25 mouse cellular contexts compared by ENCODE assay signal in genomic region chr2:79421696-79422095, GRCm38 (mm10). TPM values are rescaled to one million over a fixed set of nuclear protein-coding genes. Genes with fewer than 3 reads are reported as not detected.
DNase-seq lines count a peak whose midpoint lies in the region; ATAC-seq and TF ChIP-seq lines count a peak whose summit lies in the region.
"Had no signal": no experiment of that assay in that cellular context is flagged by ENCODE, and none has a peak within 500 bp of the region (broad histone marks: within the 10 kb centered on the region; RNA-seq: fewer than 3 reads in every experiment).

No protein-coding gene starts in this region.

- peak; percentile 24 for DNase-seq in CH12.LX (ENCODE audit: extremely low read depth)
- peak; percentile 42 for DNase-seq in embryonic facial prominence, embryonic 10.5 days (ENCODE audit: low spot score)
- DNase-seq in mesoderm, embryonic 11.5 days (ENCODE audit: low read depth, low spot score) = peak; percentile 44
- no peak for DNase-seq in spleen, postnatal 14 days (ENCODE audit: low spot score in 2 of 2)
- no peak for DNase-seq in layer of hippocampus, postnatal 25 days (ENCODE audit: extremely low spot score in 1 of 2, low spot score in 1 of 2)
- DNase-seq: adrenal gland, postnatal 14 days; cerebellum, adult 11 months; cerebellum, postnatal 10 days; gastrocnemius, postnatal 10 days; heart, adult 18-20 months; lung, adult 2 months; lung, postnatal 4 days had no signal

- no peak overlapping the region for H3K9ac ChIP-seq in forebrain, embryonic 12.5 days
- H3K9ac ChIP-seq in forebrain, embryonic 15.5 days (replicated peaks) = no peak overlapping the region
- H3K9ac ChIP-seq in CH12.LX (ENCODE audit: insufficient read depth, low read depth) = no peak overlapping the region
- H3K9ac ChIP-seq: limb, embryonic 12.5 days; liver, embryonic 12.5 days; midbrain, embryonic 13.5 days; neural tube, embryonic 15.5 days had no signal

- H3K27me3 ChIP-seq in forebrain, embryonic 12.5 days = peaks cover 3% of the 10 kb centered on the region
- no peaks in the 10 kb centered on the region for H3K27me3 ChIP-seq in forebrain, embryonic 15.5 days
- no peaks in the 10 kb centered on the region for H3K27me3 ChIP-seq in CH12.LX (replicated peaks)
- H3K27me3 ChIP-seq in embryonic facial prominence, embryonic 10.5 days (replicated peaks; ENCODE audit: low read depth, poor library complexity, severe bottlenecking) = peaks cover 21% of the 10 kb centered on the region
- H3K27me3 ChIP-seq: limb, embryonic 12.5 days; liver, embryonic 12.5 days; neural tube, embryonic 15.5 days had no signal

- dilution Hi-C loops in CH12.LX (cut with MboI; ENCODE audit: extremely low pct_ligation_motif_present, extremely low pct_unique_long_range_greater_than_20kb, low sequenced_read_pairs) = no loop called here

- peaks cover 8% of the 10 kb centered on the region for H3K4me1 ChIP-seq in forebrain, embryonic 12.5 days
- no peaks in the 10 kb centered on the region for H3K4me1 ChIP-seq in forebrain, embryonic 15.5 days
- peaks cover 0 to 5% of the 10 kb centered on the region in 2 experiments; a peak in 2 of 4 replicates for H3K4me1 ChIP-seq in CH12.LX (ENCODE audit: control insufficient read depth in 1 of 2, insufficient read depth in 2 of 2)
- H3K4me1 ChIP-seq in embryonic facial prominence, embryonic 10.5 days = peaks cover 19% of the 10 kb centered on the region
- H3K4me1 ChIP-seq: limb, embryonic 12.5 days; liver, embryonic 12.5 days; neural tube, embryonic 15.5 days had no signal

- H3K4me2 ChIP-seq in forebrain, embryonic 12.5 days = no peak overlapping the region
- no peak overlapping the region for H3K4me2 ChIP-seq in forebrain, embryonic 15.5 days (replicated peaks)
- no peak overlapping the region for H3K4me2 ChIP-seq in CH12.LX (ENCODE audit: insufficient read depth, low read depth, poor library complexity, severe bottlenecking)
- H3K4me2 ChIP-seq: limb, embryonic 12.5 days; liver, embryonic 12.5 days; midbrain, embryonic 13.5 days; neural tube, embryonic 15.5 days had no signal

- TF ChIP-seq RAD21 in CH12.LX (IDR thresholded peaks at IDR 0.05; ENCODE audit: low read depth, low read length) = no peak

- H3K36me3 ChIP-seq in forebrain, embryonic 12.5 days (replicated peaks) = no peaks in the 10 kb centered on the region
- H3K36me3 ChIP-seq in forebrain, embryonic 15.5 days = no peaks in the 10 kb centered on the region
- H3K36me3 ChIP-seq in CH12.LX (replicated peaks in 1 of 2; ENCODE audit: control insufficient read depth in 1 of 2, insufficient read depth in 1 of 2, low read length in 1 of 2) = no peaks in the 10 kb centered on the region
- no peaks in the 10 kb centered on the region for H3K36me3 ChIP-seq in embryonic facial prominence, embryonic 10.5 days (replicated peaks)
- H3K36me3 ChIP-seq: G1E; limb, embryonic 12.5 days; liver, embryonic 12.5 days; midbrain, embryonic 13.5 days; neural tube, embryonic 15.5 days had no signal

- TF ChIP-seq EP300 in CH12.LX (IDR thresholded peaks at IDR 0.05; ENCODE audit: low read length) = no peak

- peak; percentile 69; the same call in 1 of the 2 replicates for ATAC-seq in forebrain, embryonic 12.5 days (ENCODE audit: low FRiP score)
- ATAC-seq in forebrain, embryonic 15.5 days (replicated peaks) = no peak
- ATAC-seq: activated CD4-positive, CD25-positive, alpha-beta regulatory T cell, adult 4 months; CD4-positive, CD25-positive, alpha-beta regulatory T cell, adult 4 months; intestine, postnatal 0 days; liver, embryonic 12.5 days; midbrain, embryonic 13.5 days had no signal

- no peaks in the 10 kb centered on the region for H3K9me3 ChIP-seq in forebrain, embryonic 12.5 days
- no peaks in the 10 kb centered on the region for H3K9me3 ChIP-seq in forebrain, embryonic 15.5 days
- no peaks in the 10 kb centered on the region for H3K9me3 ChIP-seq in CH12.LX (replicated peaks; ENCODE audit: low read length)
- no peaks in the 10 kb centered on the region for H3K9me3 ChIP-seq in embryonic facial prominence, embryonic 10.5 days
- H3K9me3 ChIP-seq: G1E; limb, embryonic 12.5 days; liver, embryonic 12.5 days; midbrain, embryonic 13.5 days; neural tube, embryonic 15.5 days had no signal

- WGBS in forebrain, embryonic 12.5 days = 31% methylated on average over 6 of the region's 6 CpGs
- 39% methylated on average over 6 of the region's 6 CpGs for WGBS in forebrain, embryonic 15.5 days
- WGBS in embryonic facial prominence, embryonic 10.5 days = 18% methylated on average over 6 of the region's 6 CpGs

- TF ChIP-seq POLR2A in CH12.LX (IDR thresholded peaks at IDR 0.05; ENCODE audit: low read depth, low read length) = no peak

- H3K27ac ChIP-seq in forebrain, embryonic 12.5 days = no peak overlapping the region
- no peak overlapping the region for H3K27ac ChIP-seq in forebrain, embryonic 15.5 days (replicated peaks)
- no peak overlapping the region for H3K27ac ChIP-seq in CH12.LX (ENCODE audit: insufficient read depth, low read depth)
- no peak overlapping the region for H3K27ac ChIP-seq in embryonic facial prominence, embryonic 10.5 days (replicated peaks)
- H3K27ac ChIP-seq: limb, embryonic 12.5 days; liver, embryonic 12.5 days; midbrain, embryonic 13.5 days; neural tube, embryonic 15.5 days had no signal

- no peak overlapping the region for H3K4me3 ChIP-seq in forebrain, embryonic 12.5 days (replicated peaks)
- H3K4me3 ChIP-seq in forebrain, embryonic 15.5 days = no peak overlapping the region
- H3K4me3 ChIP-seq in CH12.LX (replicated peaks in 1 of 3; ENCODE audit: low read depth in 2 of 3, low read length in 2 of 3, poor library complexity in 1 of 3) = no peak overlapping the region
- H3K4me3 ChIP-seq in embryonic facial prominence, embryonic 10.5 days = no peak overlapping the region
- H3K4me3 ChIP-seq: limb, embryonic 12.5 days; liver, embryonic 12.5 days; midbrain, embryonic 13.5 days; neural tube, embryonic 15.5 days had no signal

- in situ Hi-C loops in CH12.LX (cut with MboI; ENCODE audit: low pct_ligation_motif_present, low pct_unique_long_range_greater_than_20kb, low sequenced_read_pairs) = no loop called here

- TF ChIP-seq CTCF in CH12.LX (conservative IDR thresholded peaks at IDR 0.05 in 1 of 2, IDR thresholded peaks at IDR 0.05 in 1 of 2; ENCODE audit: low read depth in 2 of 2, low read length in 2 of 2) = no peak

- no peaks in the 10 kb centered on the region for H3K79me2 ChIP-seq in CH12.LX (replicated peaks; ENCODE audit: control insufficient read depth, extremely low read depth, insufficient read depth, poor library complexity, severe bottlenecking)

TF ChIP-seq in CH12.LX, 34 proteins besides CTCF, POLR2A, EP300 and RAD21:
- no peak for TF ChIP-seq BHLHE40 (IDR thresholded peaks at IDR 0.05; ENCODE audit: low read depth, low read length)
- TF ChIP-seq ZMIZ1 (IDR thresholded peaks at IDR 0.05; ENCODE audit: low read depth, low read length) = no peak
- no peak for TF ChIP-seq CHD2 (IDR thresholded peaks at IDR 0.05; ENCODE audit: low read length)
- no peak for TF ChIP-seq MAFK (IDR thresholded peaks at IDR 0.05; ENCODE audit: insufficient replicate concordance, low read length)
- TF ChIP-seq UBTF (IDR thresholded peaks at IDR 0.05; ENCODE audit: low read depth, low read length) = no peak
- TF ChIP-seq ZC3H11A (IDR thresholded peaks at IDR 0.05; ENCODE audit: low read depth, low read length) = no peak
- TF ChIP-seq USF1 (IDR thresholded peaks at IDR 0.05; ENCODE audit: low read depth, low read length) = no peak
- no peak for TF ChIP-seq ZKSCAN1 (IDR thresholded peaks at IDR 0.05; ENCODE audit: borderline replicate concordance, low read depth, low read length)
- no peak for TF ChIP-seq E2F4 (IDR thresholded peaks at IDR 0.05; ENCODE audit: insufficient replicate concordance, low read depth, low read length)
- no peak for TF ChIP-seq ZNF384 (IDR thresholded peaks at IDR 0.05; ENCODE audit: low read depth, low read length)
- TF ChIP-seq MYC (IDR thresholded peaks at IDR 0.05; ENCODE audit: low read depth, low read length) = no peak
- no peak for TF ChIP-seq IRF4 (IDR thresholded peaks at IDR 0.05; ENCODE audit: low read depth, low read length)
- TF ChIP-seq MXI1 (IDR thresholded peaks at IDR 0.05; ENCODE audit: low read depth, low read length) = no peak
- no peak for TF ChIP-seq CHD1 (IDR thresholded peaks at IDR 0.05; ENCODE audit: low read depth, low read length)
- TF ChIP-seq PAX5 (IDR thresholded peaks at IDR 0.05; ENCODE audit: low read length) = no peak
- no peak for TF ChIP-seq KAT2A (IDR thresholded peaks at IDR 0.05; ENCODE audit: insufficient replicate concordance, low read length)
- no peak for TF ChIP-seq MEF2A (IDR thresholded peaks at IDR 0.05; ENCODE audit: borderline replicate concordance, low read depth, low read length)
- no peak for TF ChIP-seq SIN3A (IDR thresholded peaks at IDR 0.05; ENCODE audit: low read length)
- TF ChIP-seq JUN (IDR thresholded peaks at IDR 0.05; ENCODE audit: insufficient read depth, low read depth, low read length) = no peak

RNA-seq across cellular contexts. Expression of gene Neurod1, which starts 34.9 kb away (rescaled TPM):
- polyA plus RNA-seq in forebrain, embryonic 12.5 days (2016; fragmentation: Nextera tagmentation; extraction: Ambion mirVana) = 44.3 and 46.8 TPM in 2 replicates
- 72.5 and 78.1 TPM in 2 replicates for polyA plus RNA-seq in forebrain, embryonic 15.5 days (2015; fragmentation: Nextera tagmentation; extraction: Ambion mirVana)
- total RNA-seq in CH12.LX (2012; rRNA removed) (not detected in 2 replicates), CH12.LX (2014; rRNA removed) (not detected in 2 replicates)
- polyA plus RNA-seq in CH12.LX (2012; ENCODE audit: insufficient read length, low read depth) = not detected in 2 replicates
- 25.1 and 28.7 TPM in 2 replicates for polyA plus RNA-seq in embryonic facial prominence, embryonic 10.5 days (2016; fragmentation: Nextera tagmentation; extraction: Ambion mirVana)
- 10 to 100 TPM; 32.8 to 40.4 TPM for total RNA-seq in layer of hippocampus, postnatal 25 days (2021)
- total RNA-seq: adrenal gland, postnatal 14 days; gastrocnemius, postnatal 10 days; heart, adult 18-20 months; hematopoietic stem cell, adult 5-6 weeks had no signal
- polyA plus RNA-seq: activated CD4-positive, CD25-positive, alpha-beta regulatory T cell, adult 4 months; CD4-positive, CD25-positive, alpha-beta regulatory T cell, adult 4 months; G1E; heart, embryonic 14.5 days; kidney, embryonic 16.5 days; liver, embryonic 12.5 days; lung, adult 2 months had no signal

RNA-seq across cellular contexts. Expression of gene Cerkl, which starts 34.9 kb away (rescaled TPM):
- 1.5 and 2.4 TPM in 2 replicates for polyA plus RNA-seq in forebrain, embryonic 12.5 days (2016; fragmentation: Nextera tagmentation; extraction: Ambion mirVana)
- 1.4 and 1.7 TPM in 2 replicates for polyA plus RNA-seq in forebrain, embryonic 15.5 days (2015; fragmentation: Nextera tagmentation; extraction: Ambion mirVana)
- total RNA-seq in CH12.LX (2012; rRNA removed) = 16.6 and 19.6 TPM in 2 replicates
- total RNA-seq in CH12.LX (2014; rRNA removed) = 10.9 and 12.2 TPM in 2 replicates
- 15.6 and 18.1 TPM in 2 replicates for polyA plus RNA-seq in CH12.LX (2012; ENCODE audit: insufficient read length, low read depth)
- polyA plus RNA-seq in embryonic facial prominence, embryonic 10.5 days (2016; fragmentation: Nextera tagmentation; extraction: Ambion mirVana) = 4.5 and 5.2 TPM in 2 replicates
- 1 to 10 TPM; 5.4 to 5.7 TPM for total RNA-seq in layer of hippocampus, postnatal 25 days (2021)

Comparison
In these comparisons a context has a peak if more than half of its experiments do, and no peak if none do; other contexts are left out.
1. DNase-seq: peak in CH12.LX (single experiment), embryonic facial prominence, embryonic 10.5 days (single experiment) and mesoderm, embryonic 11.5 days (single experiment); none in spleen, postnatal 14 days (0 of 2) and layer of hippocampus, postnatal 25 days (0 of 2).
2. RNA of gene Neurod1, which starts 34.9 kb away (polyA plus RNA-seq): 72.5 to 78.1 TPM in forebrain, embryonic 15.5 days, 44.3 to 46.8 TPM in forebrain, embryonic 12.5 days and 25.1 to 28.7 TPM in embryonic facial prominence, embryonic 10.5 days; not detected in CH12.LX; every median in the first group is over 10 times any median in the second.